Mouse (Mus musculus): ENCODE results near the gene Syne2. TPM values are rescaled to one million over a fixed set of nuclear protein-coding genes. Genes with fewer than 3 reads are reported as not detected.

Syne2 gene
- polyA plus RNA-seq, 1 experiment from 2014 or later, result 35.7 TPM

DNA sequence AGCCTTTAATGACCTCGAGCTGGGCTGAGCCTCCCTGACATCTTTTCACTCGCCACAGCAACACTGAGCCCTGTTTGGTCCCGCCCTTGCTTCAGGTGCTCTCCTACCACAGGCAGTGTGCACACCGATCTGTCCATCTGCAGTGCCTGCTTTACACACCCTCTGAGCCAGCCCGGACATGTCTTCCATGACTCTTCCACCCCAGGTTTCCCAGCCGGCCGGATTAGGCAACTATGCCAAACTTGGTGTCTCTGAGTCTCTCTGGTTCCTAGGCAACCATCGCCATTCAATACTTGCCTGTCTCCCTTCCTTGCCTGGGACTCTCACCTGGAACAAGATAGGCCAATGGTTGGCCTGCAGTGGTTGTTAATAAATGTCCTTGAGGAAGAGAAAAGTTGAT is 224.4 kb downstream of the Syne2 start:
- H3K27me3 ChIP-seq (replicated peaks), result no peaks in the 10 kb centered on the region
- no peak overlapping the region for H3K4me2 ChIP-seq (replicated peaks)
- no peak overlapping the region for H3K9ac ChIP-seq
- H3K27ac ChIP-seq, result no peak overlapping the region
- no peaks in the 10 kb centered on the region for H3K4me1 ChIP-seq (replicated peaks)
- peaks cover 9% of the 10 kb centered on the region; the same call in 1 of the 2 replicates for H3K36me3 ChIP-seq
- WGBS, result 89% methylated on average over 8 of the region's 8 CpGs
- no peaks in the 10 kb centered on the region for H3K9me3 ChIP-seq
- ATAC-seq, result no peak
- H3K4me3 ChIP-seq (replicated peaks), result no peak overlapping the region

DNA sequence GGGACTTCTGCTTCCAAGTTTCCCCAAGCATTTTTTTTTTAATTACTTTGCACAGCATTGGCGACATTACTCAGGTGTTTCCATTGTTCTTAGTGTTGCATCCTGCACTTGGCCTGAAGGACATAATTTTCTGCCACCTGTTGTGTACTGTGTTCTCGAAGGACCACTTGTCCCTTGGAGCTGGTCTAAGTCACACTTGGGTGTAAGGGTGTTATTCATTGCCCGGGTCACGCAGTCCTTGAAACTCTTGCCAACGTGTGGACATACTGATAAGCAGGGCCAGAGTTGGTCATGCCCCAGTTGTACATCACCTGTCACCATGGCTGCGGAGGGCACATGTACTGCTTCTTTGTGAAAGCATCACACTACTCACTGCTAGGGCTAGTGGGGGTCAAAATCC is 228.6 kb downstream of the Syne2 start:
- H3K27ac ChIP-seq, result no peak overlapping the region
- WGBS, result 90% methylated on average over 6 of the region's 6 CpGs

DNA sequence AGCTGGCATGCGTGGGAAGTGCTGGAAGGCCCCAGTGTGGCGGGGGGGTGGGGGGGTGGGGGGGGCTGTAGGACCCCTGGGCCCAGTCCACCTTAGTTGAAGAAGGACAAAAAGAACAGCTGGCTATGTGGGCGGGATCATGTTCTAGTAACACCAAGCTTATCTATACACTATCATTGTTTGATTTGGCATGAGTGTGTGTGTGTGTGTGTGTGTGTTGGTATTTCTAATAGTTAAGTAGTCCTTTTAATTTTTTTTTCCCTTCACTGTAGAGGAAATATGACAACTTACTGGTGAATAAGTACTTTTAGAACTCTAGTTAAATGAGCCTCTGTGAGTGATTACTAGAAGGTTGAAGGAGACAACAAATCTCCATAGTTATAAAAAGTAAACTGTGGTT is 230.0 kb downstream of the Syne2 start:
- no peak for ATAC-seq
- Histone ChIP-seq H3K9me3 (no peaks in the 10 kb centered on the region), H3K27me3 (replicated peaks) (no peaks in the 10 kb centered on the region), H3K36me3 (0 out of 2 replicates have a peak, but pooled peaks cover 3% of the 10 kb centered on the region), H3K4me3 (replicated peaks) (no peak overlapping the region), H3K9ac (no peak overlapping the region), H3K4me2 (replicated peaks) (no peak overlapping the region), H3K4me1 (replicated peaks) (no peaks in the 10 kb centered on the region), H3K27ac (no peak overlapping the region)
- 81% methylated on average over 3 of the region's 3 CpGs for WGBS

More for the DNA sequence above, 228.6 kb downstream of the Syne2 start:
- no peak for ATAC-seq
- Histone ChIP-seq H3K9ac (no peak overlapping the region), H3K4me1 (replicated peaks) (no peaks in the 10 kb centered on the region), H3K4me3 (replicated peaks) (no peak overlapping the region), H3K36me3 (0 out of 2 replicates have a peak, but pooled peaks cover 3% of the 10 kb centered on the region), H3K4me2 (replicated peaks) (no peak overlapping the region), H3K27me3 (replicated peaks) (no peaks in the 10 kb centered on the region), H3K9me3 (no peaks in the 10 kb centered on the region)

GRCm38 (mm10) chr12:76048672-76049071 is 230.7 kb downstream of the Syne2 start:
- ATAC-seq, result no peak
- H3K4me2 ChIP-seq (replicated peaks), result no peak overlapping the region
- H3K27ac ChIP-seq, result no peak overlapping the region
- H3K4me1 ChIP-seq (replicated peaks), result no peaks in the 10 kb centered on the region
- WGBS, result 85% methylated on average over 8 of the region's 8 CpGs
- no peaks in the 10 kb centered on the region for H3K27me3 ChIP-seq (replicated peaks)
- H3K36me3 ChIP-seq, result 0 out of 2 replicates have a peak, but pooled peaks cover 2% of the 10 kb centered on the region
- H3K9ac ChIP-seq, result no peak overlapping the region
- no peaks in the 10 kb centered on the region for H3K9me3 ChIP-seq
- no peak overlapping the region for H3K4me3 ChIP-seq (replicated peaks)

DNA sequence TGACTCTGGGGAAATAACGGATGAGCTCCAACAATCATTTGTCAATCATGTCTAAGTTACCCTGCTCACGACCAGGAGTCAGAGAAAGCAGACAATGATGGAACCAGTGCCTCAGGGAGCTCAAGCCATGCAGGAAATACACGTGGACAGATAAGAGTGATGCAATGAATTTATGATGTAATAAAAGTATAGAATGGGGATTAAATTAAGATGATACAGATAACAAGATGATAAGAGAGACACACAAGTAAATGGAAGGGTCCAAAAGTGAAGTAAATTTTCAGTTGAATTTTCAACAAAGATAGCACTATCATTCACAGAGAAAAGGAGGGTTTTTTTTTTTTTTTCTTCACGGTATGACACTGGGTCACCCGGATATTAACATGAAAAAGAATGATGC is 231.4 kb downstream of the Syne2 start:
- 0 out of 2 replicates have a peak, but pooled peaks have one; percentile 23 for ATAC-seq
- 61% methylated on average over 5 of the region's 5 CpGs for WGBS
- no peaks in the 10 kb centered on the region for H3K27me3 ChIP-seq (replicated peaks)

DNA sequence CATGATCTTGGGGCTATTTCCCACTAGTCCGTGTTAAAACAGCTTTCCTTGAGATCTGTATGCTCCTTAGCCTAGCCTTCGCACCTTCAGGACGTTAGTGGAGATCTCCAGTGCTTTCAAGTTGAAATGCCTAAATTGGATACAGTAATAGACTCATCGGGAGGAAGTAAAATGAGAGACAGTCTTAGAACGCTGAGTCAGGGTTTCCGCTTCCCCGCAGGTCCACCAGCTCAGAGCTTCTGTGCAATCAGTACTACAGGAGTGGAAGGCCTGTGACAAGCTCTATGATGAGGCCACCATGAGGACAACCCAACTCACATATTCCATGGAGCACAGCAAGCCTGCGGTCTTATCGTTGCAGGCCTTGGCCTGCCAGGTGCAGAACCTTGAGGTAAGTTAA is 233.9 kb downstream of the Syne2 start:
- no peaks in the 10 kb centered on the region for H3K9me3 ChIP-seq
- no peaks in the 10 kb centered on the region for H3K36me3 ChIP-seq
- H3K9ac ChIP-seq, result no peak overlapping the region
- no peak overlapping the region for H3K4me2 ChIP-seq (replicated peaks)
- no peak for ATAC-seq
- no peaks in the 10 kb centered on the region for H3K4me1 ChIP-seq (replicated peaks)
- H3K27me3 ChIP-seq (replicated peaks), result no peaks in the 10 kb centered on the region
- H3K4me3 ChIP-seq (replicated peaks), result no peak overlapping the region
- H3K27ac ChIP-seq, result no peak overlapping the region
- WGBS, result 93% methylated on average over 9 of the region's 9 CpGs

More for the DNA sequence above, 231.4 kb downstream of the Syne2 start:
- Histone ChIP-seq H3K27ac (no peak overlapping the region), H3K4me3 (replicated peaks) (no peak overlapping the region), H3K4me1 (replicated peaks) (no peaks in the 10 kb centered on the region), H3K9ac (no peak overlapping the region), H3K4me2 (replicated peaks) (no peak overlapping the region), H3K9me3 (no peaks in the 10 kb centered on the region), H3K36me3 (no peaks in the 10 kb centered on the region)

DNA sequence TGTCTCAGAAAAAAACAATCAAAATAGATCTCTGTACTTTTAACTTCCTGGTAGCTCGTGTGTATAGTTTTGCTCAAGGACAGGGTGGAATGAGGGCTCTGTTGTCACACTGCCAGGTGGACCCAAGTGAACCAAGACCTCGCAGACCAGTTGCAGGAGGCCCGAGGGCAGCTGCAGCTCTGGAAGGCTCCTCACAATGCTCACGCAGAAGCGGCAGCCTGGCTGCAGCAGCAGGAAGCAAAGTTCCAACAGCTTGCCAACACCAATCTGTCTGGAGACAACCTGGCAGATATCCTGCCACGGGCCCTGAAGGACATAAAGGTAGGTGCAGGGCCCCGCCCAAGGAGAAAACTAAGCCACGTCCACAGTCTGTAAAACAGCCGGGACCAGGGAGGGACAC is 236.7 kb downstream of the Syne2 start:
- no peaks in the 10 kb centered on the region for H3K4me1 ChIP-seq (replicated peaks)
- H3K9me3 ChIP-seq, result no peaks in the 10 kb centered on the region
- no peaks in the 10 kb centered on the region for H3K36me3 ChIP-seq
- 71% methylated on average over 9 of the region's 9 CpGs for WGBS
- no peaks in the 10 kb centered on the region for H3K27me3 ChIP-seq (replicated peaks)
- no peak overlapping the region for H3K9ac ChIP-seq
- no peak overlapping the region for H3K27ac ChIP-seq
- ATAC-seq, result peak; percentile 78
- H3K4me2 ChIP-seq (replicated peaks), result no peak overlapping the region
- no peak overlapping the region for H3K4me3 ChIP-seq (replicated peaks)

DNA sequence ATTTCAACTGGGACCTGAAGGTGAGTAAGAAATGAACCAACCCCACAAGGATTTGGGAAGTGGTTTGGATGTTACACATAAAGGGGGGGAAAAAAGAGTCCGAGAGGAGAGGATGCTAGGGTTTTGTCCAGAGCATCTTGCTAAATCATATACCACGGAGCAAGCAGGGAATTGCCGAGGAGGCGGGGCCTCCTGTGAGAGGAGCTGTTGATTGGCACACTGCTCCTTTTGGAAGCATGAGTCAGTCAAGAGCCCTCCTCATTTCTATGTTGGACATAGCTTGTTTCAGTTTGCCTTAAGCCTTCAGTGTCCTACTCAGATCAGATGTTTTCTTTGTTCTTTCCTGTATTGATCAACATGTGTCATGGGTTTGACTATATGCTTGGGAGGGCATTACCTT is 245.1 kb downstream of the Syne2 start:
- no peak overlapping the region for H3K4me3 ChIP-seq (replicated peaks)
- no peak for ATAC-seq
- no peaks in the 10 kb centered on the region for H3K27me3 ChIP-seq (replicated peaks)
- no peak overlapping the region for H3K9ac ChIP-seq
- H3K27ac ChIP-seq, result no peak overlapping the region
- no peaks in the 10 kb centered on the region; the same call in 1 of the 2 replicates for H3K36me3 ChIP-seq
- WGBS, result 88% methylated on average over 4 of the region's 4 CpGs
- no peaks in the 10 kb centered on the region for H3K9me3 ChIP-seq
- no peak overlapping the region for H3K4me2 ChIP-seq (replicated peaks)
- H3K4me1 ChIP-seq (replicated peaks), result no peaks in the 10 kb centered on the region

- 82% methylated on average over 5 of the region's 5 CpGs for WGBS
- no peak for ATAC-seq
Observed at GRCm38 (mm10) chr12:76070386-76070785, 252.5 kb downstream of the Syne2 start.

DNA sequence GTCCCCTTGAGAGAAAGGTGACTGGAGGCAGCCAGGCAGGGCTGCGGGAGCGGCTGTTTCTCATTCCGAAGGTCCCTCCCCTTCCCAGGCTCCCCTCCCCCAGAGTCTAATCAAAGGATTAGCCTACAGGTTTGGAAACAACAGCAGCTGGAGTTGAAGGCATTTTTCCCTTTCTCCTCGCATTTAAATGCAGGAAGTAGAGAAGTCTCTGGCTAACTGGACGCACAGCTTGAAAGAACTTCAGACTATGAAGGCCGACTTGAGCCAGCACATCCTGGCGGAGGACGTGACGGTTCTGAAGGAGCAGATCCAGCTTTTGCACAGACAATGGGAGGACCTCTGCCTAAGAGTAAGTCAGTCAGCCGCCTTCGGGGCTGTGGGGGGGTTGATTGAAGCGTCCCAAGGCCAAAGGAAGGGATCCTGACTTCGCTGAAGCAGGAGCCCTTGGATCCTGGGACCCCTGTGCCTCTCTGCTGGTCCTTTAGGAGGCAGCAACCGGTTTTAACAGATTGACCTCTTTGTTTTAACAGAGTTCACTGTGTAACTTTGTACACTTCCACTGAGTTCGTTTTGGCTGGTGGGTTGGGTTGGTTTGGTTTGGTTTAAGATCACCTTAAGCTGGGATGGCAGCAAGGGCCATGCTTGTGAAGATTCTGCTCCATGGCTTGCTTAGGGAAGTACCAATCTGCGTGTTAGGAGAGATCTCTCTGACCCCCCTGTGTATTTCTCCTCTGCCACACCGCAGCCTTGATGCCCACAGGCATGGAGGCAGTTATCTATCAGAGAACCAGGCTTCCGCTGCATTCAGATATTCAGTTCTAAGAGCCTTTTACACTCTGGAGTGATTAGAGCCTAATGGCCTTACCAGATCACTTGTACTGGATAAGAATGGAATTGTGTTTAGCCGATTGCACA is 254.3 kb downstream of the Syne2 start:
- Histone ChIP-seq H3K4me1 (replicated peaks) (0 out of 2 replicates have a peak, but pooled peaks cover 4% of the 10 kb centered on the region), H3K27me3 (replicated peaks) (no peaks in the 10 kb centered on the region), H3K9ac (0 out of 2 replicates have a peak overlapping the region, but pooled peaks have one; percentile 13), H3K4me3 (replicated peaks) (no peak overlapping the region), H3K4me2 (replicated peaks) (peak overlapping the region; percentile 18; the same call in 1 of the 2 replicates), H3K36me3 (no peaks in the 10 kb centered on the region), H3K27ac (no peak overlapping the region), H3K9me3 (no peaks in the 10 kb centered on the region)
- peak; percentile 77 for ATAC-seq
- WGBS, result 37% methylated on average over 19 of the region's 19 CpGs

More at GRCm38 (mm10) chr12:76070386-76070785, 252.5 kb downstream of the Syne2 start:
- H3K36me3 ChIP-seq, result no peaks in the 10 kb centered on the region; the same call in 1 of the 2 replicates
- H3K4me2 ChIP-seq (replicated peaks), result no peak overlapping the region
- H3K9ac ChIP-seq, result no peak overlapping the region
- H3K4me3 ChIP-seq (replicated peaks), result no peak overlapping the region
- no peaks in the 10 kb centered on the region for H3K9me3 ChIP-seq
- H3K27ac ChIP-seq, result no peak overlapping the region
- 0 out of 2 replicates have a peak, but pooled peaks cover 4% of the 10 kb centered on the region for H3K4me1 ChIP-seq (replicated peaks)
- H3K27me3 ChIP-seq (replicated peaks), result no peaks in the 10 kb centered on the region

DNA sequence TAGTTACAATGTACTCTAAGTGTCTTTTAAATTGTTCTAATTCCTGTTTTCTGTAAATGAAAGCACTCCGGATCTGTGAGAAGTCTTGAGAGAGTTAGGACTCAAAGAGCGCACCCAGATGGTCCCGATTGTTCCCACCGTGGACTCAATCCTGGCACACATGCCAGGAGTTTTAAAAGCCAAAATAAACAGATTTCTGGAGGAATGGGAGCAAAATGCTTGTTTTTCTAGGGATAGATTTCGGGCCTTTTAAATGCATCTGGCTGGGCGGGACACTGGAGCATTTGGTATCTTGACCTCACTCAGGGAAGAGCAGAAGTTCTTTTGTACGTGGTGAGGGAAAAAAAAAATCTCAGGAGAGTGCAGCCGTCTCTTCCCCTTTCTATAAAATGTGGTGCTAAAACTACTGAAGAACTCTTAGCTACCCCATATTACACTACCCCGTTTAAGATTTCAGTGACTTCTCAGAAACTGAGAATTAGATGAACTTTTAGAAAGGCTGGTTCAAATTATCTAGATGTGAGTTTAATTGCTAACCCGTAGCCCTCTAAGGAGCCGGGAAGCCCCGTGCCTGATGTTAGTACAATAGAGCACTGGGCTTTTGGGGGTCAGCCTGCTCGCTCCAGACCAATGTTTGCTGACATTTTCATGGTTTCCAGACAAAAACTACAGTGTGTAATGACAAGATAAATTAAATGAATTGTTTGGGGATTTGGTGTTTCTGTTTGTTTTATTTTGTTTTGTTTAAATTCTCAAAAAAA is 255.3 kb downstream of the Syne2 start:
- 53% methylated on average over 13 of the region's 13 CpGs for WGBS
- no peaks in the 10 kb centered on the region for H3K27me3 ChIP-seq (replicated peaks)
- H3K9ac ChIP-seq, result no peak overlapping the region
- ATAC-seq, result no peak
- no peaks in the 10 kb centered on the region for H3K9me3 ChIP-seq
- H3K4me3 ChIP-seq (replicated peaks), result no peak overlapping the region
- H3K36me3 ChIP-seq, result no peaks in the 10 kb centered on the region
- 0 out of 2 replicates have a peak, but pooled peaks cover 4% of the 10 kb centered on the region for H3K4me1 ChIP-seq (replicated peaks)
- no peak overlapping the region for H3K4me2 ChIP-seq (replicated peaks)
- H3K27ac ChIP-seq, result no peak overlapping the region

DNA sequence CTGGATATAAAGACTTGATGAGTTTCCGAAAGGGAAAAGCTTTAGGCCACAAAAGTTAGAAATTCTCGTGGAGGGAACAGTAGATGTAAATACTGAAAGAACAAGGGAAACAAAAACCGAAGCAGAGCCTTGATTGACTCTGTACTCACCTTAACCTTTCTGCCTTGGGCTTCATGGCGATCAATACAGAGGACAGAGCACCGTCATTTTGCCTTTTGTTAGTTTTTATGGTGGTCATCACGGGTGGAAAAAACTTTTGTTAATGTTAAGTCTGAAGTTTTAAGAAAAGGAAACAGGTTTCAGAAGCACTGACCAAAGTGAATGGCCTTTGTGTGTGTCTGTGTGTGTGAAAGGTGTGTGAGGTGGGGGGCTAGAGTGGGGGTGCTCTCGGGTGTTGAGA is 256.0 kb downstream of the Syne2 start:
- H3K27me3 ChIP-seq (replicated peaks), result no peaks in the 10 kb centered on the region
- no peak overlapping the region for H3K9ac ChIP-seq
- no peak overlapping the region for H3K4me2 ChIP-seq (replicated peaks)
- no peak overlapping the region for H3K4me3 ChIP-seq (replicated peaks)
- no peak for ATAC-seq
- WGBS, result 67% methylated on average over 7 of the region's 7 CpGs
- 0 out of 2 replicates have a peak, but pooled peaks cover 4% of the 10 kb centered on the region for H3K4me1 ChIP-seq (replicated peaks)
- H3K27ac ChIP-seq, result no peak overlapping the region
- peaks cover 4% of the 10 kb centered on the region; the same call in 1 of the 2 replicates for H3K36me3 ChIP-seq
- no peaks in the 10 kb centered on the region for H3K9me3 ChIP-seq
